Mouse (Mus musculus) liver, postnatal 0 days (tissue): ENCODE measurements around the gene Timm23.

Source experiments
- CTCF ChIP-seq: sonication (generic); IDR thresholded peaks from 2 replicates; pipeline ENCODE4 v1.5.1; 2016; ENCODE audit warnings: antibody characterized with exemption, low read depth
- EP300 ChIP-seq: IDR thresholded peaks from 2 replicates; pipeline ENCODE4 v1.6.1; 2016; ENCODE audit warnings: antibody characterized with exemption, low read depth, mild to moderate bottlenecking

GRCm38 (mm10) chr14:32246019-32246418 lies 44.3 kb upstream of the Timm23 start:
- TF ChIP-seq CTCF = no peak
- no peak for TF ChIP-seq EP300
